Mouse (Mus musculus) limb, embryonic 11.5 days (tissue): Measurements from ENCODE around the gene Nhlrc2. TPM values are rescaled to one million over a fixed set of nuclear protein-coding genes. Genes with fewer than 3 reads are reported as not detected.

ENCODE experiments used
- ATAC-seq: fragments of 200-750 bp; cut with Nextera tagmentation; 2 replicates; pipeline ENCODE4 v1.8.0; 2017; ENCODE audit warnings: low read depth; ENCODE audit not compliant: insufficient number of reproducible peaks, low FRiP score, low TSS enrichment
- DNase-seq: peaks from one replicate; pipeline ENCODE4 v3.0.0-alpha.2; 2015; ENCODE audit warnings: low spot score
- H3K27ac ChIP-seq: fragments of 300-500 bp; sonication (generic); replicated peaks from 2 replicates; pipeline ENCODE4 v1.5.1; 2014; ENCODE audit warnings: low read depth, mild to moderate bottlenecking, low read length
- H3K27me3 ChIP-seq: fragments of 300-500 bp; sonication (generic); 2 replicates; pipeline ENCODE4 v1.6.1; 2014; ENCODE audit warnings: mild to moderate bottlenecking, low read length, mixed read lengths; ENCODE audit not compliant: control insufficient read depth, insufficient read depth
- H3K36me3 ChIP-seq: fragments of 300-500 bp; sonication (generic); 2 replicates; pipeline ENCODE4 v1.6.1; 2014; ENCODE audit warnings: mild to moderate bottlenecking, low read length, moderate library complexity, mixed read lengths; ENCODE audit not compliant: control insufficient read depth, insufficient read depth
- H3K4me1 ChIP-seq: fragments of 300-500 bp; sonication (generic); 2 replicates; pipeline ENCODE4 v1.6.1; 2014; ENCODE audit warnings: low read length, mixed read lengths; ENCODE audit not compliant: control insufficient read depth, insufficient read depth
- H3K4me2 ChIP-seq: fragments of 300-500 bp; sonication (generic); 2 replicates; pipeline ENCODE4 v1.6.1; 2014; ENCODE audit warnings: low read depth, mild to moderate bottlenecking, moderate library complexity; ENCODE audit not compliant: severe bottlenecking
- H3K4me3 ChIP-seq: fragments of 300-500 bp; sonication (generic); 2 replicates; pipeline ENCODE4 v1.5.1; 2014; ENCODE audit warnings: low read depth, low read length
- H3K9ac ChIP-seq: fragments of 300-500 bp; sonication (generic); 2 replicates; pipeline ENCODE4 v1.6.1; 2014; ENCODE audit warnings: mild to moderate bottlenecking, low read length
- H3K9me3 ChIP-seq: fragments of 300-500 bp; sonication (generic); 2 replicates; pipeline ENCODE4 v1.6.1; 2016; ENCODE audit warnings: low read length; ENCODE audit not compliant: control insufficient read depth
- WGBS: fragments of 180-500 bp; shearing (Covaris S2); extraction: QIAGEN DNeasy Blood & Tissue Kit; methylation state at CpG from one replicate; pipeline ENCODE4 v1.1.7; 2014; 5-methylcytosine and 5-hydroxymethylcytosine counted together
- polyA plus RNA-seq: library from polyadenylated mRNA; unstranded; fragments of >200 nt; fragmentation: Nextera tagmentation; extraction: Ambion mirVana; gene quantifications from 2 replicates; pipeline ENCODE4 v1.2.1, GENCODE M21; 2014

Nhlrc2 gene
- polyA plus RNA-seq, 1 experiment from 2014 or later = 16.3 TPM

- H3K27me3 ChIP-seq = no peaks in the 10 kb centered on the region
- no peak overlapping the region for H3K27ac ChIP-seq
- no peak overlapping the region for H3K4me2 ChIP-seq
- no peaks in the 10 kb centered on the region for H3K36me3 ChIP-seq
- H3K9me3 ChIP-seq = no peaks in the 10 kb centered on the region
- no peaks in the 10 kb centered on the region for H3K4me1 ChIP-seq
- ATAC-seq (no peak), DNase-seq (no peak)
- 86% methylated on average over 5 of the region's 5 CpGs for WGBS
- H3K4me3 ChIP-seq = no peak overlapping the region
- H3K9ac ChIP-seq = no peak overlapping the region
Measured at GRCm38 (mm10) chr19:56614131-56614530, 66.1 kb downstream of the Nhlrc2 start.

- ATAC-seq (no peak), DNase-seq (no peak)
- Histone ChIP-seq H3K4me1 (no peaks in the 10 kb centered on the region), H3K36me3 (no peaks in the 10 kb centered on the region), H3K9ac (no peak overlapping the region), H3K4me3 (no peak overlapping the region), H3K4me2 (no peak overlapping the region), H3K27me3 (no peaks in the 10 kb centered on the region), H3K9me3 (no peaks in the 10 kb centered on the region), H3K27ac (no peak overlapping the region)
- 76% methylated on average over 9 of the region's 9 CpGs for whole genome bisulfite sequencing
Measured at GRCm38 (mm10) chr19:56618845-56619244, 70.8 kb downstream of the Nhlrc2 start.

GRCm38 (mm10) chr19:56619546-56619945 lies 71.5 kb downstream of the Nhlrc2 start:
- no peak overlapping the region for H3K9ac ChIP-seq
- H3K4me1 ChIP-seq = no peaks in the 10 kb centered on the region
- no peak overlapping the region for H3K4me2 ChIP-seq
- H3K27me3 ChIP-seq = no peaks in the 10 kb centered on the region
- H3K4me3 ChIP-seq = no peak overlapping the region
- H3K9me3 ChIP-seq = no peaks in the 10 kb centered on the region
- WGBS = 72% methylated on average over 4 of the region's 4 CpGs
- no peaks in the 10 kb centered on the region for H3K36me3 ChIP-seq
- ATAC-seq = no peak
- H3K27ac ChIP-seq = no peak overlapping the region
- no peak for DNase-seq

GRCm38 (mm10) chr19:56621876-56622275 lies 73.8 kb downstream of the Nhlrc2 start:
- Histone ChIP-seq H3K9me3 (no peaks in the 10 kb centered on the region), H3K27ac (no peak overlapping the region), H3K9ac (no peak overlapping the region), H3K36me3 (no peaks in the 10 kb centered on the region), H3K4me3 (no peak overlapping the region), H3K27me3 (no peaks in the 10 kb centered on the region), H3K4me2 (no peak overlapping the region), H3K4me1 (no peaks in the 10 kb centered on the region)
- WGBS = 87% methylated on average over 7 of the region's 7 CpGs
- no peak for DNase-seq
- no peak for ATAC-seq

- no peak overlapping the region for H3K4me3 ChIP-seq
- no peaks in the 10 kb centered on the region for H3K36me3 ChIP-seq
- ATAC-seq (no peak), DNase-seq (no peak)
- H3K4me2 ChIP-seq = no peak overlapping the region
- no peak overlapping the region for H3K9ac ChIP-seq
- no peaks in the 10 kb centered on the region for H3K9me3 ChIP-seq
- H3K27me3 ChIP-seq = no peaks in the 10 kb centered on the region
- no peaks in the 10 kb centered on the region for H3K4me1 ChIP-seq
- 91% methylated on average over 10 of the region's 10 CpGs for WGBS
- H3K27ac ChIP-seq = no peak overlapping the region
Measured at GRCm38 (mm10) chr19:56627881-56628472, 79.9 kb downstream of the Nhlrc2 start.

- WGBS = 75% methylated on average over 6 of the region's 6 CpGs
Measured at GRCm38 (mm10) chr19:56629647-56630046, 81.6 kb downstream of the Nhlrc2 start.

GRCm38 (mm10) chr19:56631017-56631416 lies 83.0 kb downstream of the Nhlrc2 start:
- Histone ChIP-seq H3K9me3 (no peaks in the 10 kb centered on the region), H3K4me3 (no peak overlapping the region), H3K4me2 (no peak overlapping the region), H3K4me1 (no peaks in the 10 kb centered on the region), H3K27ac (no peak overlapping the region), H3K36me3 (no peaks in the 10 kb centered on the region), H3K9ac (no peak overlapping the region), H3K27me3 (no peaks in the 10 kb centered on the region)
- ATAC-seq (no peak), DNase-seq (no peak)
- WGBS = 96% methylated on average over 4 of the region's 4 CpGs

More at GRCm38 (mm10) chr19:56629647-56630046, 81.6 kb downstream of the Nhlrc2 start:
- no peaks in the 10 kb centered on the region for H3K9me3 ChIP-seq
- no peaks in the 10 kb centered on the region for H3K36me3 ChIP-seq
- H3K27me3 ChIP-seq = no peaks in the 10 kb centered on the region
- H3K27ac ChIP-seq = no peak overlapping the region
- no peak overlapping the region for H3K4me3 ChIP-seq
- ATAC-seq (no peak), DNase-seq (no peak)
- no peak overlapping the region for H3K9ac ChIP-seq
- H3K4me2 ChIP-seq = no peak overlapping the region
- H3K4me1 ChIP-seq = no peaks in the 10 kb centered on the region

- DNase-seq (no peak), ATAC-seq (no peak)
- no peaks in the 10 kb centered on the region for H3K4me1 ChIP-seq
- no peak overlapping the region for H3K4me2 ChIP-seq
- H3K9me3 ChIP-seq = no peaks in the 10 kb centered on the region
- H3K36me3 ChIP-seq = no peaks in the 10 kb centered on the region
- 63% methylated on average over 11 of the region's 11 CpGs for WGBS
- no peak overlapping the region for H3K4me3 ChIP-seq
- H3K27me3 ChIP-seq = no peaks in the 10 kb centered on the region
- no peak overlapping the region for H3K9ac ChIP-seq
- H3K27ac ChIP-seq = no peak overlapping the region
Measured at GRCm38 (mm10) chr19:56631451-56631901, 83.4 kb downstream of the Nhlrc2 start.
